Mouse (Mus musculus) bone marrow, adult 2 months (tissue): ENCODE measurements around the gene Arhgap33.
"Not testable (repeated sequence)": the region's sequence is repeated elsewhere in the genome, so short reads cannot be mapped to it uniquely, and the experiment has no call there.

Source experiments
- CTCF ChIP-seq: fragments of 200-500 bp; IDR thresholded peaks from 2 replicates; pipeline ENCODE4 v1.5.1; 2011; ENCODE audit warnings: low read length, control low read depth; ENCODE audit not compliant: control insufficient read depth, insufficient read depth
- POLR2A ChIP-seq: fragments of 200-500 bp; IDR thresholded peaks from 2 replicates; pipeline ENCODE4 v1.6.1; 2011; ENCODE audit warnings: low read depth, mild to moderate bottlenecking, control low read depth, low read length, borderline replicate concordance; ENCODE audit not compliant: control insufficient read depth

GRCm38 (mm10) chr7:30476136-30476535, 58.7 kb downstream of the Arhgap33 start:
- TF ChIP-seq CTCF, POLR2A: not testable (repeated sequence)
